Mouse (Mus musculus) E14TG2a.4 (cell line): ENCODE data around the gene Runx1.

Source experiments
- H3K27me3 ChIP-seq: 2 replicates; pipeline ENCODE4 v1.6.1; 2014; ENCODE audit warnings: low read length, control low read depth; ENCODE audit not compliant: insufficient read depth
- H3K36me3 ChIP-seq: 2 replicates; pipeline ENCODE4 v1.6.1; 2014; ENCODE audit warnings: low read length, control low read depth; ENCODE audit not compliant: insufficient read depth
- H3K4me1 ChIP-seq: replicated peaks from 2 replicates; pipeline ENCODE4 v1.6.1; 2014; ENCODE audit warnings: low read depth, low read length, control low read depth
- H3K4me3 ChIP-seq: replicated peaks from 2 replicates; pipeline ENCODE4 v1.5.1; 2014; ENCODE audit warnings: mild to moderate bottlenecking, low read length
- H3K9me3 ChIP-seq: 2 replicates; pipeline ENCODE4 v1.6.1; 2014; ENCODE audit warnings: low read length, control low read depth
- CTCF ChIP-seq: conservative IDR thresholded peaks from 2 replicates; pipeline ENCODE4 v1.5.1; 2014; ENCODE audit warnings: low read length
- NANOG ChIP-seq: IDR thresholded peaks from 2 replicates; pipeline ENCODE4 v1.6.1; 2014; ENCODE audit warnings: borderline replicate concordance, low read length, mixed read lengths
- POU5F1 ChIP-seq: IDR thresholded peaks from 2 replicates; pipeline ENCODE4 v1.6.1; 2014; ENCODE audit warnings: low read length, borderline replicate concordance

Runx1 gene

GRCm38 (mm10) chr16:92831341-92831740, 5.4 kb upstream of the Runx1 start:
- Histone ChIP-seq H3K4me1 (peaks cover 9% of the 10 kb centered on the region; the same call in 1 of the 2 replicates), H3K9me3 (no peaks in the 10 kb centered on the region), H3K36me3 (no peaks in the 10 kb centered on the region), H3K4me3 (no peak overlapping the region), H3K27me3 (peaks cover 18% of the 10 kb centered on the region)
- TF ChIP-seq NANOG (no peak), POU5F1 (no peak), CTCF (no peak)

GRCm38 (mm10) chr16:92830479-92830878, 4.5 kb upstream of the Runx1 start:
- peaks cover 14% of the 10 kb centered on the region for H3K27me3 ChIP-seq
- no peak overlapping the region for H3K4me3 ChIP-seq
- no peaks in the 10 kb centered on the region for H3K36me3 ChIP-seq
- no peaks in the 10 kb centered on the region for H3K9me3 ChIP-seq
- TF ChIP-seq POU5F1 (no peak), CTCF (no peak)
- H3K4me1 ChIP-seq, result peaks cover 6% of the 10 kb centered on the region; the same call in 1 of the 2 replicates

- no peak overlapping the region for H3K4me3 ChIP-seq
- peaks cover 14% of the 10 kb centered on the region for H3K27me3 ChIP-seq
- H3K9me3 ChIP-seq, result no peaks in the 10 kb centered on the region
- H3K4me1 ChIP-seq, result peaks cover 6% of the 10 kb centered on the region; the same call in 1 of the 2 replicates
- H3K36me3 ChIP-seq, result no peaks in the 10 kb centered on the region
- no peak for TF ChIP-seq POU5F1
- TF ChIP-seq NANOG, result no peak
- TF ChIP-seq CTCF, result no peak
Measured at GRCm38 (mm10) chr16:92828308-92828862, 2.4 kb upstream of the Runx1 start.

- Histone ChIP-seq H3K9me3 (no peaks in the 10 kb centered on the region), H3K4me3 (no peak overlapping the region), H3K27me3 (peaks cover 14% of the 10 kb centered on the region), H3K36me3 (no peaks in the 10 kb centered on the region), H3K4me1 (peaks cover 6% of the 10 kb centered on the region; the same call in 1 of the 2 replicates)
- no peak for TF ChIP-seq CTCF
- no peak for TF ChIP-seq NANOG
- TF ChIP-seq POU5F1, result no peak
Measured at GRCm38 (mm10) chr16:92827663-92828307, 1.8 kb upstream of the Runx1 start.

GRCm38 (mm10) chr16:92826683-92827082, 734 bp upstream of the Runx1 start:
- no peak overlapping the region for H3K4me3 ChIP-seq
- peaks cover 14% of the 10 kb centered on the region for H3K27me3 ChIP-seq
- H3K9me3 ChIP-seq, result no peaks in the 10 kb centered on the region
- no peak for TF ChIP-seq CTCF
- no peak for TF ChIP-seq NANOG
- peaks cover 6% of the 10 kb centered on the region; the same call in 1 of the 2 replicates for H3K4me1 ChIP-seq
- no peaks in the 10 kb centered on the region for H3K36me3 ChIP-seq

- no peaks in the 10 kb centered on the region for H3K9me3 ChIP-seq
- no peaks in the 10 kb centered on the region for H3K36me3 ChIP-seq
- TF ChIP-seq POU5F1 (no peak), CTCF (no peak)
- peaks cover 6% of the 10 kb centered on the region; the same call in 1 of the 2 replicates for H3K4me1 ChIP-seq
- peaks cover 21% of the 10 kb centered on the region for H3K27me3 ChIP-seq
- H3K4me3 ChIP-seq, result no peak overlapping the region
Measured at GRCm38 (mm10) chr16:92825204-92825843, 625 bp downstream of the Runx1 start.

GRCm38 (mm10) chr16:92824723-92825203, 1.2 kb downstream of the Runx1 start:
- no peak for TF ChIP-seq CTCF
- no peak for TF ChIP-seq POU5F1
- TF ChIP-seq NANOG, result no peak
- Histone ChIP-seq H3K27me3 (peaks cover 27% of the 10 kb centered on the region), H3K4me3 (no peak overlapping the region), H3K36me3 (no peaks in the 10 kb centered on the region), H3K4me1 (peaks cover 6% of the 10 kb centered on the region; the same call in 1 of the 2 replicates), H3K9me3 (no peaks in the 10 kb centered on the region)

GRCm38 (mm10) chr16:92824003-92824722, 1.8 kb downstream of the Runx1 start:
- peaks cover 27% of the 10 kb centered on the region for H3K27me3 ChIP-seq
- H3K9me3 ChIP-seq, result no peaks in the 10 kb centered on the region
- TF ChIP-seq POU5F1, result no peak
- TF ChIP-seq NANOG, result no peak
- no peak for TF ChIP-seq CTCF
- H3K4me1 ChIP-seq, result peaks cover 6% of the 10 kb centered on the region; the same call in 1 of the 2 replicates
- H3K36me3 ChIP-seq, result no peaks in the 10 kb centered on the region
- no peak overlapping the region for H3K4me3 ChIP-seq
